Mouse (Mus musculus) embryonic fibroblast, embryonic 13.5 days (primary cell): ENCODE data around the gene Map3k1. TPM values are rescaled to one million over a fixed set of nuclear protein-coding genes. Genes with fewer than 3 reads are reported as not detected.

Source experiments
- H3K27ac ChIP-seq: 2 replicates; pipeline ENCODE4 v1.5.1; 2012; ENCODE audit warnings: low read length, control low read depth, inconsistent platforms; ENCODE audit not compliant: insufficient read depth
- H3K4me1 ChIP-seq: 2 replicates; pipeline ENCODE4 v1.6.1; 2011; ENCODE audit warnings: low read length; ENCODE audit not compliant: control insufficient read depth, insufficient read depth
- H3K4me3 ChIP-seq: 2 replicates; pipeline ENCODE4 v1.5.1; 2011; ENCODE audit warnings: mild to moderate bottlenecking, control low read depth, low read length; ENCODE audit not compliant: insufficient read depth
- CTCF ChIP-seq: IDR thresholded peaks from 2 replicates; pipeline ENCODE4 v1.5.1; 2011; ENCODE audit warnings: mild to moderate bottlenecking, control low read depth, low read length, moderate library complexity, borderline replicate concordance; ENCODE audit not compliant: insufficient read depth
- POLR2A ChIP-seq: IDR thresholded peaks from 2 replicates; pipeline ENCODE4 v1.6.1; 2011; ENCODE audit warnings: low read depth, mild to moderate bottlenecking, control low read depth, low read length, moderate library complexity
- polyA plus RNA-seq: library from polyadenylated mRNA; stranded (reverse); fragments of >200 nt; gene quantifications from 2 replicates; pipeline ENCODE4 v1.2.4, GENCODE M21; 2011; ENCODE audit warnings: low read depth; ENCODE audit not compliant: missing spikeins, insufficient read length

Map3k1 gene
- polyA plus RNA-seq, 1 experiment: 7.0 TPM

GRCm38 (mm10) chr13:111772075-111772474, 36.7 kb downstream of the Map3k1 start:
- no peak for TF ChIP-seq POLR2A
- no peak for TF ChIP-seq CTCF
- H3K4me3 ChIP-seq: no peak overlapping the region
- no peaks in the 10 kb centered on the region for H3K4me1 ChIP-seq
- no peak overlapping the region for H3K27ac ChIP-seq

- Histone ChIP-seq H3K27ac (no peak overlapping the region), H3K4me3 (no peak overlapping the region), H3K4me1 (no peaks in the 10 kb centered on the region)
- TF ChIP-seq POLR2A: no peak
- peak; percentile 87; the same call in 1 of the 2 replicates for TF ChIP-seq CTCF
Measured at GRCm38 (mm10) chr13:111771232-111771631, 37.6 kb downstream of the Map3k1 start.

- TF ChIP-seq POLR2A: no peak
- no peak for TF ChIP-seq CTCF
- no peaks in the 10 kb centered on the region for H3K4me1 ChIP-seq
- H3K27ac ChIP-seq: no peak overlapping the region
- H3K4me3 ChIP-seq: no peak overlapping the region
Measured at GRCm38 (mm10) chr13:111770776-111771175, 38.0 kb downstream of the Map3k1 start.

GRCm38 (mm10) chr13:111762526-111762925, 46.3 kb downstream of the Map3k1 start:
- Histone ChIP-seq H3K4me3 (no peak overlapping the region), H3K27ac (no peak overlapping the region), H3K4me1 (no peaks in the 10 kb centered on the region)
- TF ChIP-seq CTCF: no peak
- no peak for TF ChIP-seq POLR2A

GRCm38 (mm10) chr13:111756986-111757385, 51.8 kb downstream of the Map3k1 start:
- no peak overlapping the region for H3K27ac ChIP-seq
- TF ChIP-seq CTCF (no peak), POLR2A (no peak)
- H3K4me1 ChIP-seq: no peaks in the 10 kb centered on the region

GRCm38 (mm10) chr13:111755937-111756336, 52.9 kb downstream of the Map3k1 start:
- Histone ChIP-seq H3K4me3 (no peak overlapping the region), H3K27ac (no peak overlapping the region), H3K4me1 (no peaks in the 10 kb centered on the region)
- TF ChIP-seq CTCF (no peak), POLR2A (no peak)

More at GRCm38 (mm10) chr13:111756986-111757385, 51.8 kb downstream of the Map3k1 start:
- no peak overlapping the region for H3K4me3 ChIP-seq

- no peak for TF ChIP-seq CTCF
- TF ChIP-seq POLR2A: no peak
- no peaks in the 10 kb centered on the region for H3K4me1 ChIP-seq
- no peak overlapping the region for H3K4me3 ChIP-seq
- H3K27ac ChIP-seq: no peak overlapping the region
Measured at GRCm38 (mm10) chr13:111755377-111755776, 53.4 kb downstream of the Map3k1 start.

- H3K27ac ChIP-seq: no peak overlapping the region
- no peaks in the 10 kb centered on the region for H3K4me1 ChIP-seq
- TF ChIP-seq CTCF (no peak), POLR2A (no peak)
- H3K4me3 ChIP-seq: no peak overlapping the region
Measured at GRCm38 (mm10) chr13:111753321-111753720, 55.5 kb downstream of the Map3k1 start.

GRCm38 (mm10) chr13:111748301-111749062, 60.3 kb downstream of the Map3k1 start:
- H3K4me3 ChIP-seq: no peak overlapping the region
- TF ChIP-seq POLR2A (no peak), CTCF (no peak)
- H3K27ac ChIP-seq: no peak overlapping the region
- H3K4me1 ChIP-seq: 0 out of 2 replicates have a peak, but pooled peaks cover 2% of the 10 kb centered on the region

GRCm38 (mm10) chr13:111746831-111747230, 62.0 kb downstream of the Map3k1 start:
- no peak for TF ChIP-seq POLR2A
- no peak for TF ChIP-seq CTCF
- no peak overlapping the region for H3K27ac ChIP-seq
- H3K4me1 ChIP-seq: 0 out of 2 replicates have a peak, but pooled peaks cover 2% of the 10 kb centered on the region
- H3K4me3 ChIP-seq: no peak overlapping the region

- Histone ChIP-seq H3K27ac (no peak overlapping the region), H3K4me3 (no peak overlapping the region), H3K4me1 (0 out of 2 replicates have a peak, but pooled peaks cover 2% of the 10 kb centered on the region)
- TF ChIP-seq CTCF: no peak
Measured at GRCm38 (mm10) chr13:111745216-111745615, 63.6 kb downstream of the Map3k1 start.
